Mouse (Mus musculus) lung, postnatal 4 days (tissue): ENCODE results near the gene Ssx9.
"Not testable (repeated sequence)": the region's sequence is repeated elsewhere in the genome, so short reads cannot be mapped to it uniquely, and the experiment has no call there.

ENCODE experiments used
- DNase-seq, 2 experiments: peaks; one replicate each; pipeline ENCODE4 v3.0.0; 2021

Gene Ssx9

DNA sequence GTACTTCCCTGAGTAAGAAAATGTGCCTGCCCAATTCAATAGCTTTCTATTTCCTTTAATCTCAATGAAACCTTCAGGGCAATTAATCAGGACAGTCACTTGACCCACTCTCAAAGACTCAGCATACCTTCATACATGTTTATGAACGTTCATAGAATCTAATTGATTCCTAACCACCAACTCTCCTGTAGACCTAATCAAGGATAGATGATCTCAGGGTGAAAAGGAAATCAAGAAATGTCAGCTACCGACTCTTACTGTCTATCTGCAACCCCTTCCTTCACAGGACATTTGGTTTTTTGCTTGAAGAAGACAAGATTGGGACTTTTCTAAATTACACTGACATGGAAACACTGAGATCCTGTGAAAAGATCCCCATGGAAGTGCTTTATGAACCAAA, at the start of gene Ssx9:
Gene Ssx9 (plus strand): TSS at position 301 of the 400 bp plus-strand sequence.
- DNase-seq = not testable (repeated sequence)

DNA sequence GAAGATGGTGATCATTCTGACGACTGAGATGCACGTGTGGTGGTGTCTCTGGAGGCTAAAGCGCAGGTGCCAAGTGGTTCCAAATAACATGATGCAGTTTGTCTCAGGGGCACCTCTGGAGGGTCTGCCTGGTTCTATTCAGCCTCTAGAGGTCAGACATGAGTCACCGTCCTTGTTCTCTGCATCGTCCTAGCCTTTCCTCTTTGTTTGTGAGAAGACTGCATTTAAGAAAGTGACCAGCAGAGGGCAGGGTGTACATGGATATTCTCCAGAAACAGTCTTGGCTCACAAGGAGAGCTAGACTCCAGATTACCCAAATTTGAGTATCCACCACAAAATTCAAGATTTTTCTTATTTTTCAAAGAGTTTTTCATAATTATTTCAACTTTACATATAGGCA, 15.3 kb upstream of the Ssx9 start:
- peak in 1 of 2 experiments; percentile 14 for DNase-seq

DNA sequence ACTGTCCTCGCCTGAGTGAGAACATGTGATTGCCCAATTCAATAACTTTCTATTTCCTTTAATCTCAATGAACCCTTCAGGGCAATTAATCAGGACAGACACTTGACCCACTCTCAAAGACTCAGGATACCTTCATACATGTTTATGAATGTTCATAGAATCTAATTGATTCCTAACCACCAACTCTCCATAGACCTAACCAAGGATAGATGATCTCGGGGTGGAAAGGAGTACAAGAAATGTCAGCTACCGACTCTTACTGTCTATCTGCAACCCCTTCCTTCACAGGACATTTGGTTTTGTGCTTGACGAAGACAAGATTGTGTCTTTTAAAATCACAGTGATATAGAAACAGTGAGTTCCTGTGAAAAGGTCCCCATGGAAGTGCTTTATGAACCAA, 55.2 kb downstream of the Ssx9 start, which contains the start of gene Ssxb5:
Gene Ssxb5 (plus strand): TSS at position 301 of the 400 bp plus-strand sequence.
- DNase-seq = not testable (repeated sequence)
